Mouse (Mus musculus) liver, embryonic 14.5 days (tissue): ENCODE measurements at regions not wholly inside any gene's neighbourhood (a gene's known extent, or its start where the extent isn't known, plus 50 kb on each side); places are given as distances from the start of the nearest gene placed in this dataset.

Source experiments
- CTCF ChIP-seq: IDR thresholded peaks from 2 replicates; pipeline ENCODE4 v1.5.1; 2016; ENCODE audit warnings: antibody characterized with exemption, low read depth, control low read depth
- EP300 ChIP-seq: IDR thresholded peaks from 2 replicates; pipeline ENCODE4 v1.6.1; 2016; ENCODE audit warnings: antibody characterized with exemption, low read depth

GRCm38 (mm10) chr15:65630476-65630875 lies 615.8 kb upstream of the Gm21961 start:
- TF ChIP-seq CTCF: no peak
- no peak for TF ChIP-seq EP300
